Mouse (Mus musculus): ENCODE measurements around the gene Hes1. TPM values are rescaled to one million over a fixed set of nuclear protein-coding genes. Genes with fewer than 3 reads are reported as not detected.

Gene Hes1
- 9.7 and 12.4 TPM in 2 replicates for polyA plus RNA-seq (2012; rRNA removed)

DNA sequence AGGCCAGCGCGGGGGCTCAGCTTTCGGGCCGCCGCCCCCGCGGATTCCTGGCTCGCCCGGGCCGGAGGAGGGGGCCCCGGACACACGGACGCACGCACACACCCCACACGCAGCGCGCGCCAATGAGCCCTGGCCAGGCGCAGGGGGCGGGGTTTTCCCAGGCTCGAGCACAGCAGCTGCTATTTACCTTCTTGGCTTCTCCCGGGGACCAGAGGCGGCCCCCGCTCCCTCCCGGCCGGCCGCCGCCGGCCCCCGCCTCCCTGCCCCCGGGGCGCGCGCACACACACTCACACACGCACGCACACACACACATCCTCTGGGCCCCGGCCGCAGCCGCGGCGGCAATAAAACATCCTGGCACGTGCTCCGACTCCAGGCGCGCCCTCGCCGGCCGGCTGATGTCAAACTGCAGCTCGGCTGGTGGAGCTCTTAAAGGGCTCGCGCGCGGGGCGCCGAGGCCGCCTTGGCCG is at the start of gene Hes1:
TSS of gene Hes1 (plus strand) at position 401 of the 470 bp plus-strand sequence.
- peak within 1 kb of the TSS; percentile 84 for H3K4me3 ChIP-seq (ENCODE audit: control insufficient read depth, low read depth, low read length)
- TF ChIP-seq CTCF (IDR thresholded peaks at IDR 0.05; ENCODE audit: control insufficient read depth, insufficient read depth, insufficient replicate concordance, low read depth, low read length) (no peak), POLR2A (IDR thresholded peaks at IDR 0.05; ENCODE audit: control insufficient read depth, low read depth, low read length) (no peak)
- no peaks in the 10 kb centered on the region for H3K36me3 ChIP-seq (ENCODE audit: control insufficient read depth, insufficient read depth, low read length)
- H3K27me3 ChIP-seq (ENCODE audit: control insufficient read depth, insufficient read depth, low read length): peaks cover 5% of the 10 kb centered on the region
- peak within 1 kb of the TSS; percentile 56 for H3K27ac ChIP-seq (ENCODE audit: control insufficient read depth, insufficient read depth, low read depth, low read length)
- H3K4me1 ChIP-seq (ENCODE audit: control insufficient read depth, insufficient read depth, low read length): peaks cover 55% of the 10 kb centered on the region

DNA sequence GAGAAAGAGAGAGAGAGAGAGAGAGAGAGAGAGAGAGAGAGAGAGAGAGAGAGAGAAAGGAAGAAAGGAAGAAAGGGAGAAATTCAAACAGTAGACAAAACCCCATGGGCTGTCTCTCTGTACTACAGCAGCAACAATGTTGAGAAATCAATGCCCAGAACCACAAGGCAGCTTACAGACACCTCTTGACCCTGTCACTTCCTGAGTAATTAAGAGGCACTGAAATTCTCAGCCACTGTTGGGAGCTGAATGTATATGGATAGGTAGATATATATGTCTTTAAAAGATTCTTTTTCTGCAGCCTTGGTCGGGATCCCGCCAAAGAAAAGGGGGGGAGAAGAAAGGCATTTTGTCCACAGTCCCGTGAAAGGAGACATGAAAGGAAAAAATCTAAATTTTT is 48.1 kb upstream of the Hes1 start:
- H3K27me3 ChIP-seq (ENCODE audit: control insufficient read depth, insufficient read depth, low read length): no peaks in the 10 kb centered on the region
- no peak overlapping the region for H3K27ac ChIP-seq (ENCODE audit: control insufficient read depth, insufficient read depth, low read depth, low read length)
- H3K4me3 ChIP-seq (ENCODE audit: control insufficient read depth, low read depth, low read length): no peak overlapping the region
- H3K36me3 ChIP-seq (ENCODE audit: control insufficient read depth, insufficient read depth, low read length): no peaks in the 10 kb centered on the region
- TF ChIP-seq CTCF (IDR thresholded peaks at IDR 0.05; ENCODE audit: control insufficient read depth, insufficient read depth, insufficient replicate concordance, low read depth, low read length) (no peak), POLR2A (IDR thresholded peaks at IDR 0.05; ENCODE audit: control insufficient read depth, low read depth, low read length) (no peak)
- H3K4me1 ChIP-seq (ENCODE audit: control insufficient read depth, insufficient read depth, low read length): no peaks in the 10 kb centered on the region

DNA sequence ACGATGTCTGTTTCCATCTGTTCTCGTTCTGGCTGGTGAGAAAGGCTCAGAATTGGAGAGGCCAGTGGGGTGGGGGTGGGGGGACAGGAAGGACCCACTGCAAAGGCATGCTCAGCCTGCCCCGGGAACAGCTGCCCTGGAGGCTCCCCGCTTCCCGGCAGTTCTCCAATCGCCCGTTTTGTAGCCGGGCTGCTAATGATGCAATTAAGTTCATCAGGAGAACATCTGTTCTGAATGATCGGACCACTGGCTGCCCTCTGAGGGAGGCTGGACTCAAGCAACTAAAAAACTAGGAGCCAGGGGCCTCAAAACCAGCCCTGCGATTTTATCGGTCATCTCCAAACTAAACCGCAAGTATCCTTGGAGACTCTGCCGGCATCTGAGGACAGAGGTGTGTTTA is 44.1 kb upstream of the Hes1 start:
- H3K27ac ChIP-seq (ENCODE audit: control insufficient read depth, insufficient read depth, low read depth, low read length): no peak overlapping the region
- no peaks in the 10 kb centered on the region for H3K27me3 ChIP-seq (ENCODE audit: control insufficient read depth, insufficient read depth, low read length)
- no peak overlapping the region for H3K4me3 ChIP-seq (ENCODE audit: control insufficient read depth, low read depth, low read length)
- TF ChIP-seq POLR2A (IDR thresholded peaks at IDR 0.05; ENCODE audit: control insufficient read depth, low read depth, low read length) (no peak), CTCF (IDR thresholded peaks at IDR 0.05; ENCODE audit: control insufficient read depth, insufficient read depth, insufficient replicate concordance, low read depth, low read length) (no peak)
- no peaks in the 10 kb centered on the region for H3K36me3 ChIP-seq (ENCODE audit: control insufficient read depth, insufficient read depth, low read length)
- no peaks in the 10 kb centered on the region for H3K4me1 ChIP-seq (ENCODE audit: control insufficient read depth, insufficient read depth, low read length)

DNA sequence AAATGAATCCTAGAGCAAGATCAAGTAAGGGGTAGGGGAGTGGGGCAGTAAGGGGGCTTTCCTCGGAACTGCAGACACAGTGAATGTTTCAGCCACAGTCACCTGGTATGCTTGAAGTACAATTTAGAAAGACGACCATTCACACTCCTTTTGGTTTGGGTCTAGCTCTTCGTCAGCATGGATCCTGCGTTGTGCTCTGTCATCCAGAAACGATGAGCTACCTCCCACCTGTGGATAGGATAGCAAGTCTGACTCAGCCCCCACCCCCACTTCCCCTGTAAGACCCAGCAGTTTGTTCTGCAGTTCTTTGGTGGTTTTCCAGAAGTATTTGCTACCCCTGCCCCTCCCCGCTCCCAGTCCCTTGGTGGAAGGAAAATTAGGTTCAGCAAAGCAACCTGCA is 41.8 kb upstream of the Hes1 start:
- H3K4me3 ChIP-seq (ENCODE audit: control insufficient read depth, low read depth, low read length): no peak overlapping the region
- no peak for TF ChIP-seq CTCF (IDR thresholded peaks at IDR 0.05; ENCODE audit: control insufficient read depth, insufficient read depth, insufficient replicate concordance, low read depth, low read length)
- TF ChIP-seq POLR2A (IDR thresholded peaks at IDR 0.05; ENCODE audit: control insufficient read depth, low read depth, low read length): no peak
- no peaks in the 10 kb centered on the region for H3K27me3 ChIP-seq (ENCODE audit: control insufficient read depth, insufficient read depth, low read length)
- no peaks in the 10 kb centered on the region for H3K4me1 ChIP-seq (ENCODE audit: control insufficient read depth, insufficient read depth, low read length)
- H3K36me3 ChIP-seq (ENCODE audit: control insufficient read depth, insufficient read depth, low read length): no peaks in the 10 kb centered on the region
- no peak overlapping the region for H3K27ac ChIP-seq (ENCODE audit: control insufficient read depth, insufficient read depth, low read depth, low read length)

DNA sequence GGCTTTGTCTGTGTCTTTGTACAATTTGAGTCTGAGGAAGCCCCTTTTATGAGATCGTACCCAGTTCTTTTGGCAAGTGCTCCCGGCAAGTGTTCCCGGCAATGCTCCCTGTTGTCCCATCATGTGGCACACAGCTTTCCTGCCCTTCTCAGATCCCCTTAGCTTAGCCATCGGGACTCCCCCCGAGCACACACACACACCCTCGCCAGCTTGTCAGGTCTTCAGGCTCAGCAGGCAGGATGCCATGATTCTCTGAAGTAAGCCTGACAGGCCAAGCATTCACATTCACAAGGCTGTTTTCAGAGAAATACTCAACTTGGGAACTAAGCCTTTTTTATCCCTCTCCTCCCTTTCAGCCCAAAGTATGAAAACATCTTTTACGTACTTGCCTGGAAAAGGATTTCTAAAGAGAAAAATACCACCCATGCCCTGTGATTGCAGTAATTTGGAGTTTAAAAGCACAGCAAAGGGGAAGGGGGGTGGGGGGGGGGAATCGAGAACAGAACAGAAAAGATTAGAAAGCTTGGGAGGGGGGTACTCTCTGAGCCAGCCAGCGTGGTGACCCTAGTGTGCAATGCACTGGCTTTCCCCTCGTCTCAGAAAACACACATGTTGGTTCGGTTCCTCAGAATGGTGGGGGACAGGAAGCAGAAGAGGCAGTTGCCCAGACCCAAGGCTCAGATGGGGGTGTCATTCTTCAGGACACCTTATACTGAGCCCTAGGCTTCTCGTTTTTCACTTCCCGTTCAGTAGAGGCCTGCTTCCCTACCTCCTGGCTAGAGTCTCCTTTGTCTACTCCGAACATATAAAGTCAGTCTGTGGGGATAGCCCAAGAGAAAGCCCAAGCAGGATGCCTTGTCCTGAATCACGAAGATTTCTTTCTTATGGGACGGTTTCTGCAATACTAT is 41.0 kb upstream of the Hes1 start:
- Histone ChIP-seq H3K4me1 (ENCODE audit: control insufficient read depth, insufficient read depth, low read length) (no peaks in the 10 kb centered on the region), H3K4me3 (ENCODE audit: control insufficient read depth, low read depth, low read length) (no peak overlapping the region), H3K27ac (ENCODE audit: control insufficient read depth, insufficient read depth, low read depth, low read length) (no peak overlapping the region), H3K27me3 (ENCODE audit: control insufficient read depth, insufficient read depth, low read length) (no peaks in the 10 kb centered on the region), H3K36me3 (ENCODE audit: control insufficient read depth, insufficient read depth, low read length) (no peaks in the 10 kb centered on the region)
- TF ChIP-seq POLR2A (IDR thresholded peaks at IDR 0.05; ENCODE audit: control insufficient read depth, low read depth, low read length) (no peak), CTCF (IDR thresholded peaks at IDR 0.05; ENCODE audit: control insufficient read depth, insufficient read depth, insufficient replicate concordance, low read depth, low read length) (no peak)

DNA sequence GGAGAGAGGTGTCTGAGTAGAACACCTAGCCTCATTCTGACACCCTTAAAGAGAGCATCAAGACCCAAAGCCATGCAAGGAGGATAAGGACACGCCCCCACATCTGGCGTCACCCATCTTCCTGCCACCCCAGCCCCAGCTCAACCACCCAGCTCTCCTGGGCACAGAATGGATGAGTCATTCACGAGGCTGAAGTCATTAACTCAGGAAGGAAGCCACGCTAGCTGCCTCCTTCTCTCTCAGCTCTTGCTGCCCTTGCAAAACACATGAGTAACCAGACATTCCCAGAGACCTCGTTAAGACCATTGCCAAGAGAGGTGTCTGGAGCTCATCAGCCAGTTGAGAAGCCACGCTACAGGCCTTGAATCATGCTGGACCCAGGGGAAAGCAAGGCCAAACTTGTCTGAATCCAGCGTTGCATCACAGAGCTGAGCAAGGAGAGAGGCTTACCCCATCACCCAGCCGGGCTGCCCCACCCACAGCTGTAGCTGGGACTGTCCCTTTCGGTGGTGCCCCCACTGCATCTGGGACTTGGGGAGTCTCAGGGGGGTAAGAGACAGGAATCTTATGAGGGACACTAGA is 39.4 kb upstream of the Hes1 start:
- Histone ChIP-seq H3K4me3 (ENCODE audit: control insufficient read depth, low read depth, low read length) (no peak overlapping the region), H3K27me3 (ENCODE audit: control insufficient read depth, insufficient read depth, low read length) (no peaks in the 10 kb centered on the region), H3K27ac (ENCODE audit: control insufficient read depth, insufficient read depth, low read depth, low read length) (no peak overlapping the region), H3K36me3 (ENCODE audit: control insufficient read depth, insufficient read depth, low read length) (no peaks in the 10 kb centered on the region), H3K4me1 (ENCODE audit: control insufficient read depth, insufficient read depth, low read length) (no peaks in the 10 kb centered on the region)
- TF ChIP-seq CTCF (IDR thresholded peaks at IDR 0.05; ENCODE audit: control insufficient read depth, insufficient read depth, insufficient replicate concordance, low read depth, low read length) (no peak), POLR2A (IDR thresholded peaks at IDR 0.05; ENCODE audit: control insufficient read depth, low read depth, low read length) (no peak)

DNA sequence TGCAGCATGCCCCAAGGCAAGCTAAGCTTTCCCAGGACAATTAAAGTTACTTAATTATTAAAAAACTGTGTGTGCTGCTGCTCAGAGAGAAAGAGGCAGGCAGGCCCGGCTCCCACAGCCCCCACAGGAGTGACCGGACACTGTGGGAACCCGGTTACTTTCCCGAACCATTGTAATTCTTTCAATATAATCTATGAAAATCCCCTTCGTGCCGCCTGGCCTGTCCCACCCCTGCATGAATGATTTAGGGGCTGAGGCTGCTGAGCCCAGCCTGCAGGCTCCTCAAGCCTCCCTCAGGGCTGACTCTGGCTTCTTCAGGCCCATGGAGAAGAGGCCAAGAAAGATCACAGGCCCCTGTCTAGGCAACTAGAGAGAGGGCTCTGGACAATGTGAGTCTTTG is 36.0 kb upstream of the Hes1 start:
- Histone ChIP-seq H3K36me3 (ENCODE audit: control insufficient read depth, insufficient read depth, low read length) (no peaks in the 10 kb centered on the region), H3K27me3 (ENCODE audit: control insufficient read depth, insufficient read depth, low read length) (no peaks in the 10 kb centered on the region), H3K4me3 (ENCODE audit: control insufficient read depth, low read depth, low read length) (no peak overlapping the region), H3K27ac (ENCODE audit: control insufficient read depth, insufficient read depth, low read depth, low read length) (no peak overlapping the region), H3K4me1 (ENCODE audit: control insufficient read depth, insufficient read depth, low read length) (no peaks in the 10 kb centered on the region)
- TF ChIP-seq CTCF (IDR thresholded peaks at IDR 0.05; ENCODE audit: control insufficient read depth, insufficient read depth, insufficient replicate concordance, low read depth, low read length) (no peak), POLR2A (IDR thresholded peaks at IDR 0.05; ENCODE audit: control insufficient read depth, low read depth, low read length) (no peak)

All from testis, adult 2 months (tissue).